Mouse (Mus musculus) limb, embryonic 12.5 days (tissue): ENCODE measurements around the gene Olfr980. TPM values are rescaled to one million over a fixed set of nuclear protein-coding genes. Genes with fewer than 3 reads are reported as not detected.
"Not testable (repeated sequence)": the region's sequence is repeated elsewhere in the genome, so short reads cannot be mapped to it uniquely, and the experiment has no call there.

Source experiments
- ATAC-seq: fragments of 200-750 bp; cut with Nextera tagmentation; 2 replicates; pipeline ENCODE4 v1.8.0; 2017; ENCODE audit warnings: low read depth, moderate TSS enrichment; ENCODE audit not compliant: insufficient number of reproducible peaks, insufficient read depth, low FRiP score, low TSS enrichment
- H3K27ac ChIP-seq: fragments of 300-500 bp; sonication (generic); 2 replicates; pipeline ENCODE4 v1.5.1; 2016; ENCODE audit warnings: mild to moderate bottlenecking, moderate library complexity
- H3K27me3 ChIP-seq: fragments of 300-500 bp; sonication (generic); 2 replicates; pipeline ENCODE4 v1.6.1; 2016; ENCODE audit warnings: mild to moderate bottlenecking, moderate library complexity
- H3K36me3 ChIP-seq: fragments of 300-500 bp; sonication (generic); 2 replicates; pipeline ENCODE4 v1.6.1; 2016; ENCODE audit warnings: mild to moderate bottlenecking, moderate library complexity
- H3K4me1 ChIP-seq: fragments of 300-500 bp; sonication (generic); replicated peaks from 2 replicates; pipeline ENCODE4 v1.6.1; 2016
- H3K4me2 ChIP-seq: fragments of 300-500 bp; sonication (generic); 2 replicates; pipeline ENCODE4 v1.6.1; 2016; ENCODE audit warnings: mild to moderate bottlenecking, moderate library complexity
- H3K4me3 ChIP-seq: fragments of 300-500 bp; sonication (generic); replicated peaks from 2 replicates; pipeline ENCODE4 v1.5.1; 2016; ENCODE audit warnings: mild to moderate bottlenecking
- H3K9ac ChIP-seq: fragments of 300-500 bp; sonication (generic); replicated peaks from 2 replicates; pipeline ENCODE4 v1.6.1; 2016; ENCODE audit warnings: mild to moderate bottlenecking, moderate library complexity
- H3K9me3 ChIP-seq: fragments of 300-500 bp; sonication (generic); 2 replicates; pipeline ENCODE4 v1.6.1; 2016; ENCODE audit warnings: mild to moderate bottlenecking, moderate library complexity
- WGBS: fragments of 180-500 bp; shearing (Covaris S2); methylation state at CpG from one replicate; pipeline ENCODE4 v1.1.7; 2016; 5-methylcytosine and 5-hydroxymethylcytosine counted together
- polyA plus RNA-seq: library from polyadenylated mRNA; unstranded; fragments of >200 nt; fragmentation: Nextera tagmentation; extraction: Ambion mirVana; gene quantifications from 2 replicates; pipeline ENCODE4 v1.2.1, GENCODE M21; 2016

The Olfr980 gene
- polyA plus RNA-seq = not detected in 2 replicates

DNA sequence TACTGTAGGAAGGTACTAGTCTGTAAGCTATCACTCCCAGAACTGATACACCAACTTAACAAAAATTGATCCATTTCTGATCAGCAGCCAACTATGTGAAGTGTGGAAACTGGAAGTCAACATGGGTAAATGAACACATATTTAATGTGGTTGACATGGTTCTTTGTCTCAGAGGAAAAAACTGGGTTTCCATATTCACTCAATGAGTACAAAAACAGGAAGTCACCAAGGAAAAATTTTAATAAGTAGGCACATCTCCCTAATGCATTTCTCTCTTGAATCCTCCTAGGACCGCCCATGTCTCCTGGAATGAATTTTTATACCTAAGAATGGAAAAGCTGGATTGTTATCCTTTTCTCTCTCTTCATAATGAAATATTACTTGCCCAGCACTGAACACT, at the start of gene Olfr980:
TSS of gene Olfr980 (minus strand) at position 101 of the 400 bp plus-strand sequence.
- no peaks in the 10 kb centered on the region for H3K27me3 ChIP-seq
- no peak within 1 kb of the TSS for H3K27ac ChIP-seq
- no peak within 1 kb of the TSS for H3K4me3 ChIP-seq
- H3K4me2 ChIP-seq = no peak within 1 kb of the TSS
- no peak within 1 kb of the TSS for H3K9ac ChIP-seq
- no peaks in the 10 kb centered on the region for H3K9me3 ChIP-seq
- H3K4me1 ChIP-seq = no peaks in the 10 kb centered on the region
- H3K36me3 ChIP-seq = no peaks in the 10 kb centered on the region
- ATAC-seq = no peak
- 85% methylated on average over 1 of the region's 1 CpGs for WGBS

DNA sequence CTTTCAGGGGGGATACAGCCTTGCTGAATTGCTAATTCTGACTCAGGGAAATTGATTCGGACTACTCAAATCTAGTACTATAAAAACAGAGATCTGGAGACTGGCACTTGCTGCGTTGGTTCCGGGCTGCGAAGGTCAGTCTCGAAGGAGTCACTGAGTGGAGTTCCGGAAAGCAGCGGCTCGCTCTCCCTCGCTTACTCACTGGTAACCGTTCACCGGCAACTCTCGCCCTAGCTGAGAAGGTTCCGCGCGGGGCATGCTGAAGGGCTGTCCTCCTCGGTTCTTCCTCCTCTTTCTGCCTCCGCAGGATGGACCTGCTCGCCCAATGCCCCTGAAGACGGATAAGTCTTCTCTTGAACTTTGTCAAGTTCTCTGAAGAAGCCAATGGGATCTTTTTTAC, 40.8 kb upstream of the Olfr980 start:
- WGBS = 92% methylated on average over 19 of the region's 19 CpGs
- no peak overlapping the region for H3K9ac ChIP-seq
- no peaks in the 10 kb centered on the region for H3K27me3 ChIP-seq
- H3K4me2 ChIP-seq = no peak overlapping the region
- no peaks in the 10 kb centered on the region for H3K9me3 ChIP-seq
- H3K4me1 ChIP-seq = no peaks in the 10 kb centered on the region
- H3K36me3 ChIP-seq = no peaks in the 10 kb centered on the region
- no peak overlapping the region for H3K27ac ChIP-seq
- no peak for ATAC-seq
- no peak overlapping the region for H3K4me3 ChIP-seq

DNA sequence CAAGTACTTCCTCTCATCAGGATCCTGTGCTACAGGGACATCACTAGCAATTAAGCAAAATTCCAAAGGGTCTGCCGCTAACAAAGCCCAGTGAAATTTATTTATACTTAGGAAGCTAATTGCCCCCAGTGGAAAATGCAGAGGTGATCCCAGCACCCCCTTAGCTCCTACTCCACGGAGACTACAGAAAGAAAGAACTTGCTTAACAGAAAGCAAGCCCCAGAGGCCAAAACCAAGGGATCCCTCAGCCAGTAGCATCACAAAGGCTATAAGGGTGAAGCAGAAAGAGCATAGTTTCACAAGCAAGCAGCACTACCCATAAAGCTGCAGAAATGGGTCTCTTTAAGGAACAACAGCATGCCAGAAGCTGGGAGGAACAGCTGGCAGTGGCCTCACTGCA, 11.8 kb upstream of the Olfr980 start, which contains the start of gene Olfr981:
TSS of gene Olfr981 (plus strand) at position 301 of the 400 bp plus-strand sequence.
- Histone ChIP-seq H3K9me3 (no peaks in the 10 kb centered on the region), H3K4me2 (no peak within 1 kb of the TSS), H3K9ac (no peak within 1 kb of the TSS), H3K36me3 (no peaks in the 10 kb centered on the region), H3K4me3 (no peak within 1 kb of the TSS), H3K27ac (no peak within 1 kb of the TSS), H3K4me1 (no peaks in the 10 kb centered on the region), H3K27me3 (no peaks in the 10 kb centered on the region)
- WGBS = 61% methylated on average over 2 of the region's 2 CpGs
- ATAC-seq = no peak

GRCm38 (mm10) chr9:40003365-40003764, 6.0 kb downstream of the Olfr980 start, which contains the start of gene Olfr979:
Gene Olfr979, minus strand, starts transcription at chr9:40003465.
- WGBS = 100% methylated on average over 1 of the region's 1 CpGs

DNA sequence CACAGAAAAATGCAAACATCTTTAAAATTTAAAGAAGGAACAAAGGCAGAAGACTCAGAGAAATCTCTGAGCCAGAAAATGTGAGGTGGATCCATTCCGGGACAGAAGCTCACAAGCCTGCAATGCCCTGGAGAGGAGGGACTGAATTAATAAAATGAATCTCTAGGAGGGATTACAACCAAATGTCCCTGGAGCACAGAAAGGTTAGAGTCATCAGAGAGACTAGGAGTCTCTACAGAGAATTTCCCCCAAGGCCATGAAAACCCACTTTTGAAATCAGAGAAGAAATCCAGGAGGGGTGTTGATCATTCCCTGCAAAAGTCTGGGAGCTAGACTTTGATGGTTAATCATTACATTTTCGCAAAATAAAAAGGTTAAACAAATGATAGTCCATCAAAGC, 17.6 kb downstream of the Olfr980 start, which contains the start of gene Olfr978:
TSS of gene Olfr978 (plus strand) at position 301 of the 400 bp plus-strand sequence.
- no peak for ATAC-seq
- H3K4me3 ChIP-seq = no peak within 1 kb of the TSS
- 86% methylated on average over 2 of the region's 2 CpGs for WGBS

More at GRCm38 (mm10) chr9:40003365-40003764, 6.0 kb downstream of the Olfr980 start, which contains the start of gene Olfr979:
- no peak within 1 kb of the TSS for H3K4me2 ChIP-seq
- no peaks in the 10 kb centered on the region for H3K27me3 ChIP-seq
- H3K27ac ChIP-seq = no peak within 1 kb of the TSS
- H3K9ac ChIP-seq = no peak within 1 kb of the TSS
- H3K9me3 ChIP-seq = no peaks in the 10 kb centered on the region
- H3K36me3 ChIP-seq = no peaks in the 10 kb centered on the region
- H3K4me3 ChIP-seq = no peak within 1 kb of the TSS
- ATAC-seq = no peak
- no peaks in the 10 kb centered on the region for H3K4me1 ChIP-seq

DNA sequence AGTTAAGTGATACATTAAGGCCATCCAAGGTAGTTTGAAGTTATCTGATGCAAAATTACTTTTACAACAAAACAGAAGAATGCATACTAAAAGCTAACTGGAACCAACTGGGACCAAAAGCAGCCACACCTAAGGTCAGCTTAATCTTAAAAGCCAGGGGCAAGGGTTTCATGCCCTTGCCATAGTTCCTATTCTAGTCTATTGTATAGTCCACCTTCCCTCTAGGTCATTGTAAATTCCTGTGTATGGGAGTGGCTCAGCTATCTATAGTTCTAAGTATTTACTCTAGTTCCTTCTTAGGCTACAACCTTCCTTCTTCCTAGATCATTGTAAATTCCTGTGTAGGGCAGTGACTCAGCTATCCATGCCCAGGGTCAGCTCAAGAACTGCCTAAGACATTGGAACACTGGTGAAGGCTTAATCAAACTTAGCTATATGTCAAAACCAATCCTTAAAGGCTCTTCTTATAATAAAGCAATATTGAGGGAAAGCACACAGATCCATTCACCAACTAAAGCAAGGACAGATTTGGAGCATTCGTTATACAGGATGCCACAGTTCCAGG, 32.7 kb downstream of the Olfr980 start:
- 86% methylated on average over 1 of the region's 1 CpGs for WGBS

More for the DNA sequence above, 17.6 kb downstream of the Olfr980 start, which contains the start of gene Olfr978:
- H3K9me3 ChIP-seq = no peaks in the 10 kb centered on the region
- H3K27ac ChIP-seq = no peak within 1 kb of the TSS
- H3K4me2 ChIP-seq = no peak within 1 kb of the TSS
- H3K9ac ChIP-seq = no peak within 1 kb of the TSS
- H3K27me3 ChIP-seq = no peaks in the 10 kb centered on the region
- H3K36me3 ChIP-seq = no peaks in the 10 kb centered on the region
- no peaks in the 10 kb centered on the region for H3K4me1 ChIP-seq

DNA sequence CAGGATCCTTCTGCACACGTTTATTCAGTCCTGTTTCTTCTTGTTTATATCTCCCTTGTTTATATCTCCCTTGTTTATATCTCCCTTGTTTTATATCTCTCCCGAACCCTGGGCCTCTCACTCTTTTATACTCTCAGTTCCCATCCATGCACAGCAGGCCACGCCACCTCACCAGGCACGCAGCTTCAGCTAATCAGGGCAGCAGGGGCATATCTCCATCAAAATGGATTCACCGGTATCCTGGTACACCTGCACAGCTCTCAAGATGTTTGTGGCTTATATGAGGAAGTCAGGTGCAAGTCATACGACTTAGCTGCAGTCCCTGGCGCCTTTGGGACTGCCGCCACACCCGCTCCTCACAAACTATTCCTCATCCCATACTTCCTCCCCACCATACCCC, 48.3 kb downstream of the Olfr980 start, which contains the start of gene Olfr976:
TSS of gene Olfr976 (minus strand) at position 101 of the 400 bp plus-strand sequence.
- not testable (repeated sequence) for H3K36me3 ChIP-seq, H3K4me2 ChIP-seq, H3K4me3 ChIP-seq, ATAC-seq, H3K9me3 ChIP-seq, H3K27ac ChIP-seq, H3K9ac ChIP-seq, H3K4me1 ChIP-seq, H3K27me3 ChIP-seq
- WGBS = 82% methylated on average over 8 of the region's 9 CpGs

More for the DNA sequence above, 32.7 kb downstream of the Olfr980 start:
- not testable (repeated sequence) for H3K9ac ChIP-seq, H3K4me1 ChIP-seq, ATAC-seq, H3K27me3 ChIP-seq, H3K4me2 ChIP-seq, H3K27ac ChIP-seq, H3K4me3 ChIP-seq, H3K36me3 ChIP-seq, H3K9me3 ChIP-seq

Other genes with a start within 250 kb of the Olfr980 start
- gene Olfr968, start 226.3 kb downstream of the Olfr980 start, polyA plus RNA-seq = not detected in 2 replicates
- gene Olfr969, start 218.6 kb downstream of the Olfr980 start, polyA plus RNA-seq = not detected in 2 replicates
- not detected in 2 replicates for gene Olfr970, start 200.7 kb downstream of the Olfr980 start, polyA plus RNA-seq
- not detected in 2 replicates for gene Olfr971, start 172.7 kb downstream of the Olfr980 start, polyA plus RNA-seq
- not detected in 2 replicates for gene Olfr972, start 143.2 kb downstream of the Olfr980 start, polyA plus RNA-seq
- not detected in 2 replicates for gene Olfr229, start 102.2 kb downstream of the Olfr980 start, polyA plus RNA-seq
- gene Olfr974, start 72.1 kb downstream of the Olfr980 start, polyA plus RNA-seq = not detected in 2 replicates
- not detected in 2 replicates for gene Olfr975, start 57.5 kb downstream of the Olfr980 start, polyA plus RNA-seq
- gene Olfr976, start 48.4 kb downstream of the Olfr980 start, polyA plus RNA-seq = not detected in 2 replicates
- gene Olfr978, start 17.5 kb downstream of the Olfr980 start, polyA plus RNA-seq = not detected in 2 replicates
- gene Olfr979, start 6.1 kb downstream of the Olfr980 start, polyA plus RNA-seq = not detected in 2 replicates
- not detected in 2 replicates for gene Olfr981, start 11.9 kb upstream of the Olfr980 start, polyA plus RNA-seq
- gene Olfr982, start 64.2 kb upstream of the Olfr980 start, polyA plus RNA-seq = not detected in 2 replicates
- not detected in 2 replicates for gene Olfr983, start 84.0 kb upstream of the Olfr980 start, polyA plus RNA-seq
- 0.04 TPM in 1 of 2 replicates, not detected in the other for gene Olfr984, start 104.6 kb upstream of the Olfr980 start, polyA plus RNA-seq
- not detected in 2 replicates for gene Olfr985, start 120.6 kb upstream of the Olfr980 start, polyA plus RNA-seq
- not detected in 2 replicates for gene Tmem225, start 138.5 kb upstream of the Olfr980 start, polyA plus RNA-seq
- not detected in 2 replicates for gene Olfr986, start 171.3 kb upstream of the Olfr980 start, polyA plus RNA-seq
- gene Zfp202, start 182.7 kb upstream of the Olfr980 start, polyA plus RNA-seq = 7.4 and 8.8 TPM in 2 replicates